In the genomic region with DNA sequence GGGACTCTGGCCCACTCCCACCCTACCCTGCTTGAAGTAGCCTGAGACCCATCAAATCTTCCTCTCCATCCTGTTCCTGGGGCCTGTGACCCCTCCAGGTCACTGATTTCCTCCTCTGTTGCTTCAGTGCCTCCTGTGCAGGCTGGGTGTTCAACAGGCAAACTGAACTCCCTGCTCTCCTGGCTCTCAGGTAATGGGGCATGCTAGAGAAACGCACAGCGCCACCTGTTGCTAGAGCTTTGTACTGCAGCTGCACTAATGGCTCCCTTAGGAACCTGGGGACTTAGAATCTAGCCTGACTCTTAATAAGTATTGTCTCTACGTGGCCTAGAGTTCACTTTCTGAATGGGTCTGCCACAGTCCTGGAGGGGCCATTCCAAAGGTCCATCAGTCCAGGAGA, we compare ENCODE assay signal across 9 mouse cellular contexts. TPM values are rescaled to one million over a fixed set of nuclear protein-coding genes. Genes with fewer than 3 reads are reported as not detected.
DNase-seq lines count a peak whose midpoint lies in the region; ATAC-seq and TF ChIP-seq lines count a peak whose summit lies in the region.
"Had no signal": no experiment of that assay in that cellular context is flagged by ENCODE, and none has a peak within 500 bp of the region (broad histone marks: within the 10 kb centered on the region; RNA-seq: fewer than 3 reads in every experiment).

No protein-coding gene starts in this region.

- no peaks in the 10 kb centered on the region for H3K27me3 ChIP-seq in hindbrain, embryonic 10.5 days (ENCODE audit: insufficient read depth, poor library complexity, severe bottlenecking)
- H3K27me3 ChIP-seq in hindbrain, embryonic 13.5 days: no peaks in the 10 kb centered on the region
- H3K27me3 ChIP-seq in intestine, embryonic 14.5 days (replicated peaks; ENCODE audit: control insufficient read depth, insufficient read depth, low read length): no peaks in the 10 kb centered on the region
- H3K27me3 ChIP-seq in limb, embryonic 10.5 days (ENCODE audit: low read depth, poor library complexity, severe bottlenecking): no peaks in the 10 kb centered on the region
- H3K27me3 ChIP-seq in midbrain, postnatal 0 days (ENCODE audit: insufficient read depth, low read length): no peaks in the 10 kb centered on the region
- H3K27me3 ChIP-seq in stomach, postnatal 0 days (ENCODE audit: control insufficient read depth, insufficient read depth, low read length): no peaks in the 10 kb centered on the region
- H3K27me3 ChIP-seq: neural tube, embryonic 12.5 days had no signal

- H3K9me3 ChIP-seq in hindbrain, embryonic 10.5 days: no peaks in the 10 kb centered on the region
- H3K9me3 ChIP-seq in hindbrain, embryonic 13.5 days: no peaks in the 10 kb centered on the region
- H3K9me3 ChIP-seq in intestine, embryonic 14.5 days (ENCODE audit: control insufficient read depth, low read length): no peaks in the 10 kb centered on the region
- no peaks in the 10 kb centered on the region for H3K9me3 ChIP-seq in limb, embryonic 10.5 days (replicated peaks)
- no peaks in the 10 kb centered on the region for H3K9me3 ChIP-seq in midbrain, postnatal 0 days (ENCODE audit: low read length)
- H3K9me3 ChIP-seq in stomach, postnatal 0 days (ENCODE audit: control insufficient read depth, low read length): no peaks in the 10 kb centered on the region
- H3K9me3 ChIP-seq: neural tube, embryonic 12.5 days had no signal

- 8% methylated on average over 3 of the region's 3 CpGs for whole genome bisulfite sequencing in hindbrain, embryonic 10.5 days
- WGBS in hindbrain, embryonic 13.5 days: 5% methylated on average over 3 of the region's 3 CpGs
- WGBS in intestine, embryonic 14.5 days: 11% methylated on average over 3 of the region's 3 CpGs
- WGBS in limb, embryonic 10.5 days: 4% methylated on average over 3 of the region's 3 CpGs
- WGBS in midbrain, postnatal 0 days: 4% methylated on average over 3 of the region's 3 CpGs
- WGBS in stomach, postnatal 0 days: 4% methylated on average over 3 of the region's 3 CpGs

- no peak for ATAC-seq in hindbrain, embryonic 13.5 days (ENCODE audit: low FRiP score)
- ATAC-seq in frontal cortex, adult (ENCODE audit: low TSS enrichment): peak; percentile 82
- ATAC-seq in intestine, embryonic 14.5 days (replicated peaks; ENCODE audit: low FRiP score, low TSS enrichment, low read depth): peak; percentile 26; the same call in 1 of the 2 replicates
- peak; percentile 59; the same call in 1 of the 2 replicates for ATAC-seq in midbrain, postnatal 0 days (ENCODE audit: low FRiP score)
- ATAC-seq in stomach, postnatal 0 days (ENCODE audit: low FRiP score, low TSS enrichment): peak; percentile 52

- H3K9ac ChIP-seq in hindbrain, embryonic 13.5 days: no peak overlapping the region
- no peak overlapping the region for H3K9ac ChIP-seq in intestine, embryonic 14.5 days (ENCODE audit: low read length)
- H3K9ac ChIP-seq in midbrain, postnatal 0 days (replicated peaks; ENCODE audit: low read length, poor library complexity, severe bottlenecking): no peak overlapping the region
- no peak overlapping the region for H3K9ac ChIP-seq in stomach, postnatal 0 days (ENCODE audit: low read length)
- H3K9ac ChIP-seq: neural tube, embryonic 12.5 days had no signal

- no peak overlapping the region for H3K4me2 ChIP-seq in hindbrain, embryonic 13.5 days
- H3K4me2 ChIP-seq in intestine, embryonic 14.5 days (ENCODE audit: low read length): no peak overlapping the region
- H3K4me2 ChIP-seq in midbrain, postnatal 0 days (ENCODE audit: low read depth, low read length, poor library complexity, severe bottlenecking): no peak overlapping the region
- no peak overlapping the region for H3K4me2 ChIP-seq in stomach, postnatal 0 days (replicated peaks; ENCODE audit: low read depth)
- H3K4me2 ChIP-seq: neural tube, embryonic 12.5 days had no signal

- no peaks in the 10 kb centered on the region; the same call in 1 of the 2 replicates for H3K4me1 ChIP-seq in hindbrain, embryonic 10.5 days (replicated peaks)
- no peaks in the 10 kb centered on the region for H3K4me1 ChIP-seq in hindbrain, embryonic 13.5 days (replicated peaks)
- no peaks in the 10 kb centered on the region for H3K4me1 ChIP-seq in intestine, embryonic 14.5 days (replicated peaks; ENCODE audit: control insufficient read depth, insufficient read depth, low read length)
- H3K4me1 ChIP-seq in limb, embryonic 10.5 days: no peaks in the 10 kb centered on the region
- no peaks in the 10 kb centered on the region for H3K4me1 ChIP-seq in midbrain, postnatal 0 days (ENCODE audit: insufficient read depth, low read length)
- H3K4me1 ChIP-seq in stomach, postnatal 0 days (replicated peaks; ENCODE audit: control insufficient read depth, insufficient read depth): no peaks in the 10 kb centered on the region
- H3K4me1 ChIP-seq: neural tube, embryonic 12.5 days had no signal

- H3K36me3 ChIP-seq in hindbrain, embryonic 10.5 days: peaks cover 40% of the 10 kb centered on the region
- peaks cover 27% of the 10 kb centered on the region for H3K36me3 ChIP-seq in hindbrain, embryonic 13.5 days
- peaks cover 41% of the 10 kb centered on the region for H3K36me3 ChIP-seq in intestine, embryonic 14.5 days (ENCODE audit: control insufficient read depth, insufficient read depth, low read length)
- peaks cover 42% of the 10 kb centered on the region for H3K36me3 ChIP-seq in limb, embryonic 10.5 days
- H3K36me3 ChIP-seq in midbrain, postnatal 0 days (ENCODE audit: insufficient read depth, low read length): peaks cover 30% of the 10 kb centered on the region
- H3K36me3 ChIP-seq in stomach, postnatal 0 days (ENCODE audit: control insufficient read depth, insufficient read depth, low read length): peaks cover 2% of the 10 kb centered on the region; the same call in 1 of the 2 replicates

- TF ChIP-seq CTCF in midbrain, postnatal 0 days (IDR thresholded peaks at IDR 0.05): peak; percentile 92
- peak; percentile 96 for TF ChIP-seq CTCF in stomach, postnatal 0 days (IDR thresholded peaks at IDR 0.05; ENCODE audit: low read depth)

- H3K27ac ChIP-seq in hindbrain, embryonic 10.5 days: no peak overlapping the region
- no peak overlapping the region for H3K27ac ChIP-seq in hindbrain, embryonic 13.5 days
- no peak overlapping the region for H3K27ac ChIP-seq in intestine, embryonic 14.5 days (ENCODE audit: low read depth)
- no peak overlapping the region for H3K27ac ChIP-seq in limb, embryonic 10.5 days
- H3K27ac ChIP-seq in midbrain, postnatal 0 days (ENCODE audit: low read depth, low read length): no peak overlapping the region
- no peak overlapping the region for H3K27ac ChIP-seq in stomach, postnatal 0 days (replicated peaks)
- H3K27ac ChIP-seq: neural tube, embryonic 12.5 days had no signal

- DNase-seq in hindbrain, embryonic 10.5 days (ENCODE audit: low spot score): peak; percentile 67
- DNase-seq in cerebellum, adult 11-12 months: peak; percentile 74
- peak; percentile 93 for DNase-seq in intestine, embryonic 14.5 days (ENCODE audit: low spot score)
- DNase-seq in limb, embryonic 10.5 days (ENCODE audit: low spot score): peak; percentile 88
- DNase-seq in midbrain, postnatal 0 days (ENCODE audit: low spot score): peak; percentile 81
- DNase-seq in stomach, postnatal 0 days (ENCODE audit: low spot score): peak; percentile 84

- no peak overlapping the region for H3K4me3 ChIP-seq in hindbrain, embryonic 10.5 days
- H3K4me3 ChIP-seq in hindbrain, embryonic 13.5 days: no peak overlapping the region
- H3K4me3 ChIP-seq in intestine, embryonic 14.5 days (ENCODE audit: low read depth, low read length): no peak overlapping the region
- H3K4me3 ChIP-seq in limb, embryonic 10.5 days: no peak overlapping the region
- no peak overlapping the region for H3K4me3 ChIP-seq in midbrain, postnatal 0 days (ENCODE audit: low read depth, low read length)
- no peak overlapping the region for H3K4me3 ChIP-seq in stomach, postnatal 0 days (ENCODE audit: low read depth, low read length)
- H3K4me3 ChIP-seq: neural tube, embryonic 12.5 days had no signal

- TF ChIP-seq EP300 in stomach, postnatal 0 days (optimal IDR thresholded peaks at IDR 0.05): no peak

RNA-seq across cellular contexts. Expression of gene Cnnm3, which starts 10.4 kb away (rescaled TPM):
- 3.2 and 3.5 TPM in 2 replicates for polyA plus RNA-seq in hindbrain, embryonic 10.5 days (2016; fragmentation: Nextera tagmentation; extraction: Ambion mirVana)
- polyA plus RNA-seq in hindbrain, embryonic 13.5 days (2015; fragmentation: Nextera tagmentation; extraction: Ambion mirVana): 4.2 and 5.1 TPM in 2 replicates
- 5.4 and 6.2 TPM in 2 replicates for polyA plus RNA-seq in intestine, embryonic 14.5 days (2014; fragmentation: Nextera tagmentation; extraction: Ambion mirVana)
- 3.6 and 4.5 TPM in 2 replicates for polyA plus RNA-seq in limb, embryonic 10.5 days (2016; fragmentation: Nextera tagmentation; extraction: Ambion mirVana)
- 32.9 and 40.8 TPM in 2 replicates for total RNA-seq in midbrain, postnatal 0 days (2014; rRNA removed)
- 4.3 and 5.2 TPM in 2 replicates for polyA plus RNA-seq in midbrain, postnatal 0 days (2015; fragmentation: Nextera tagmentation; extraction: Ambion mirVana)
- 1.6 and 2.0 TPM in 2 replicates for polyA plus RNA-seq in stomach, postnatal 0 days (2015; fragmentation: Nextera tagmentation; extraction: Ambion mirVana)

RNA-seq across cellular contexts. Expression of gene Cnnm4, which starts 29.8 kb away (rescaled TPM):
- 13.4 and 15.3 TPM in 2 replicates for polyA plus RNA-seq in hindbrain, embryonic 10.5 days (2016; fragmentation: Nextera tagmentation; extraction: Ambion mirVana)
- polyA plus RNA-seq in hindbrain, embryonic 13.5 days (2015; fragmentation: Nextera tagmentation; extraction: Ambion mirVana): 8.9 and 9.7 TPM in 2 replicates
- polyA plus RNA-seq in intestine, embryonic 14.5 days (2014; fragmentation: Nextera tagmentation; extraction: Ambion mirVana): 27.7 and 30.2 TPM in 2 replicates
- polyA plus RNA-seq in limb, embryonic 10.5 days (2016; fragmentation: Nextera tagmentation; extraction: Ambion mirVana): 12.7 and 17.5 TPM in 2 replicates
- total RNA-seq in midbrain, postnatal 0 days (2014; rRNA removed): 15.6 and 16.8 TPM in 2 replicates
- 10.6 and 11.0 TPM in 2 replicates for polyA plus RNA-seq in midbrain, postnatal 0 days (2015; fragmentation: Nextera tagmentation; extraction: Ambion mirVana)
- 18.2 and 19.1 TPM in 2 replicates for polyA plus RNA-seq in stomach, postnatal 0 days (2015; fragmentation: Nextera tagmentation; extraction: Ambion mirVana)

RNA-seq across cellular contexts. Expression of gene Ankrd23, which starts 35.4 kb away (rescaled TPM):
- polyA plus RNA-seq in hindbrain, embryonic 10.5 days (2016; fragmentation: Nextera tagmentation; extraction: Ambion mirVana): 15.7 and 18.0 TPM in 2 replicates
- polyA plus RNA-seq in hindbrain, embryonic 13.5 days (2015; fragmentation: Nextera tagmentation; extraction: Ambion mirVana): 16.3 and 19.5 TPM in 2 replicates
- 11.6 and 14.8 TPM in 2 replicates for polyA plus RNA-seq in intestine, embryonic 14.5 days (2014; fragmentation: Nextera tagmentation; extraction: Ambion mirVana)
- 14.3 and 16.8 TPM in 2 replicates for polyA plus RNA-seq in limb, embryonic 10.5 days (2016; fragmentation: Nextera tagmentation; extraction: Ambion mirVana)
- 9.8 and 11.6 TPM in 2 replicates for total RNA-seq in midbrain, postnatal 0 days (2014; rRNA removed)
- 12.8 and 14.8 TPM in 2 replicates for polyA plus RNA-seq in midbrain, postnatal 0 days (2015; fragmentation: Nextera tagmentation; extraction: Ambion mirVana)
- 6.1 and 8.5 TPM in 2 replicates for polyA plus RNA-seq in stomach, postnatal 0 days (2015; fragmentation: Nextera tagmentation; extraction: Ambion mirVana)

RNA-seq across cellular contexts. Expression of gene Gm42417, which starts 38.0 kb away (rescaled TPM):
- polyA plus RNA-seq in hindbrain, embryonic 10.5 days (2016; fragmentation: Nextera tagmentation; extraction: Ambion mirVana): 0.75 TPM in 1 of 2 replicates, not detected in the other
- polyA plus RNA-seq in hindbrain, embryonic 13.5 days (2015; fragmentation: Nextera tagmentation; extraction: Ambion mirVana): 0.43 TPM in 1 of 2 replicates, not detected in the other
- 0.99 TPM in 1 of 2 replicates, not detected in the other for polyA plus RNA-seq in intestine, embryonic 14.5 days (2014; fragmentation: Nextera tagmentation; extraction: Ambion mirVana)
- polyA plus RNA-seq in limb, embryonic 10.5 days (2016; fragmentation: Nextera tagmentation; extraction: Ambion mirVana): 0.39 TPM in 1 of 2 replicates, not detected in the other
- total RNA-seq in midbrain, postnatal 0 days (2014; rRNA removed): not detected in 2 replicates
- polyA plus RNA-seq in midbrain, postnatal 0 days (2015; fragmentation: Nextera tagmentation; extraction: Ambion mirVana): 0.42 and 0.65 TPM in 2 replicates
- polyA plus RNA-seq in stomach, postnatal 0 days (2015; fragmentation: Nextera tagmentation; extraction: Ambion mirVana): 0.28 and 0.33 TPM in 2 replicates
- polyA plus RNA-seq: neural tube, embryonic 12.5 days had no signal

RNA-seq across cellular contexts. Expression of gene Ankrd39, which starts 46.0 kb away (rescaled TPM):
- 16.9 and 20.6 TPM in 2 replicates for polyA plus RNA-seq in hindbrain, embryonic 10.5 days (2016; fragmentation: Nextera tagmentation; extraction: Ambion mirVana)
- 22.4 TPM in 2 replicates for polyA plus RNA-seq in hindbrain, embryonic 13.5 days (2015; fragmentation: Nextera tagmentation; extraction: Ambion mirVana)
- polyA plus RNA-seq in intestine, embryonic 14.5 days (2014; fragmentation: Nextera tagmentation; extraction: Ambion mirVana): 25.7 and 28.6 TPM in 2 replicates
- 19.5 and 20.3 TPM in 2 replicates for polyA plus RNA-seq in limb, embryonic 10.5 days (2016; fragmentation: Nextera tagmentation; extraction: Ambion mirVana)
- 27.9 and 30.4 TPM in 2 replicates for total RNA-seq in midbrain, postnatal 0 days (2014; rRNA removed)
- polyA plus RNA-seq in midbrain, postnatal 0 days (2015; fragmentation: Nextera tagmentation; extraction: Ambion mirVana): 34.3 and 40.9 TPM in 2 replicates
- polyA plus RNA-seq in stomach, postnatal 0 days (2015; fragmentation: Nextera tagmentation; extraction: Ambion mirVana): 19.5 and 20.1 TPM in 2 replicates
